Mouse (Mus musculus): ENCODE results near the gene Gm27021. TPM values are rescaled to one million over a fixed set of nuclear protein-coding genes. Genes with fewer than 3 reads are reported as not detected.

Gene Gm27021
- not detected for total RNA-seq (2021)
- long read RNA-seq, experiment 1, partial matches to known transcripts = 4 of 4 reads
- long read RNA-seq, experiment 1, other reads (novel, unspliced or antisense) = 0 of 4 reads
- long read RNA-seq, experiment 2, partial matches to known transcripts = 1 of 1 reads
- long read RNA-seq, experiment 2, other reads (novel, unspliced or antisense) = 0 of 1 reads

- peak; percentile 94 to 95 for DNase-seq
Observed at GRCm38 (mm10) chr8:120667561-120668373, at the start of gene Gm27021, which contains the start of gene Cox4i1. TSS of gene Gm27021 (minus strand) at chr8:120668079. TSS of gene Cox4i1 (plus strand) at chr8:120668222.

- no peak for DNase-seq
Observed at GRCm38 (mm10) chr8:120715996-120716680, 48.3 kb upstream of the Gm27021 start.

- DNase-seq = no peak
Observed at GRCm38 (mm10) chr8:120715200-120715599, 47.3 kb upstream of the Gm27021 start.

GRCm38 (mm10) chr8:120709176-120709575 is 41.3 kb upstream of the Gm27021 start:
- DNase-seq = no peak

- no peak for DNase-seq
Observed at GRCm38 (mm10) chr8:120706193-120706592, 38.3 kb upstream of the Gm27021 start.

- DNase-seq = no peak
Observed at GRCm38 (mm10) chr8:120705163-120705562, 37.3 kb upstream of the Gm27021 start.

- DNase-seq = peak; percentile 65 to 66
Observed at GRCm38 (mm10) chr8:120704203-120704602, 36.3 kb upstream of the Gm27021 start.

- DNase-seq = peak in 1 of 2 experiments; percentile 31
Observed at GRCm38 (mm10) chr8:120701758-120702465, 34.0 kb upstream of the Gm27021 start.

GRCm38 (mm10) chr8:120700053-120700452 is 32.2 kb upstream of the Gm27021 start:
- peak in 1 of 2 experiments; percentile 31 for DNase-seq

- peak in 1 of 2 experiments; percentile 33 for DNase-seq
Observed at GRCm38 (mm10) chr8:120699565-120699964, 31.7 kb upstream of the Gm27021 start.

- DNase-seq = peak in 1 of 2 experiments; percentile 35
Observed at GRCm38 (mm10) chr8:120699079-120699478, 31.2 kb upstream of the Gm27021 start.

GRCm38 (mm10) chr8:120698426-120698825 is 30.5 kb upstream of the Gm27021 start:
- DNase-seq = peak; percentile 28 to 39

- peak in 1 of 2 experiments; percentile 36 for DNase-seq
Observed at GRCm38 (mm10) chr8:120697979-120698272, 30.0 kb upstream of the Gm27021 start.

- peak; percentile 66 to 67 for DNase-seq
Observed at GRCm38 (mm10) chr8:120697154-120697978, 29.5 kb upstream of the Gm27021 start.

GRCm38 (mm10) chr8:120696401-120697153 is 28.7 kb upstream of the Gm27021 start:
- peak; percentile 61 to 66 for DNase-seq

- no peak for DNase-seq
Observed at GRCm38 (mm10) chr8:120693861-120694493, 26.1 kb upstream of the Gm27021 start.

- no peak for DNase-seq
Observed at GRCm38 (mm10) chr8:120692934-120693333, 25.1 kb upstream of the Gm27021 start.

- no peak for DNase-seq
Observed at GRCm38 (mm10) chr8:120688511-120688910, 20.6 kb upstream of the Gm27021 start.

GRCm38 (mm10) chr8:120687786-120688185 is 19.9 kb upstream of the Gm27021 start:
- peak; percentile 69 to 79 for DNase-seq

- no peak for DNase-seq
Observed at GRCm38 (mm10) chr8:120686576-120686975, 18.7 kb upstream of the Gm27021 start.
